ENCODE assay signal across 25 mouse cellular contexts in the genomic region with DNA sequence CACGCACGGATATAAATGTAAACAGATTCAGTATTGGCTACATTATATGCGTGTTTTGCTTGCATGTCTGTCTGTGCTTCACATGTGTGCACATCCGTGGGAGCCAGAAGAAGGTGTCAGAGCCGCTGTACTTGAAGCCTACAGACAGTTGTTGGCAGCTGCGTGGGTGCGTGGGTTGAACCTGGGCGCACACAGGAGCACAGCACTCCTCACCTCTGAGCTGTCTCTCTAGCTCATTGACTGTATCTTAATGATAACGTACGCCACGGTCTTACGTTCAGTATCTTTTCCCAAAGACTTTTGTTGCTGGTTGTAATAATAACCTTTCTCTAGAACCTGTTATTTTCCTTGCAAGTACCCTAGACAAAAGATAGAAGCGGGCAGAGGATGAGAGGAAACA. TPM values are rescaled to one million over a fixed set of nuclear protein-coding genes. Genes with fewer than 3 reads are reported as not detected.
A peak's percentile ranks its signal among the peaks of the same experiment; 100 is the strongest.
DNase-seq lines count a peak whose midpoint lies in the region; ATAC-seq lines count a peak whose summit lies in the region.
"Had no signal": no experiment of that assay in that cellular context is flagged by ENCODE, and none has a peak within 500 bp of the region (broad histone marks: within the 10 kb centered on the region; RNA-seq: fewer than 3 reads in every experiment).

No protein-coding gene starts in this region.

- H3K9me3 ChIP-seq in forebrain, embryonic 11.5 days (ENCODE audit: control insufficient read depth, low read length): no peaks in the 10 kb centered on the region
- no peaks in the 10 kb centered on the region for H3K9me3 ChIP-seq in forebrain, embryonic 10.5 days
- H3K9me3 ChIP-seq: embryonic facial prominence, embryonic 12.5 days; embryonic facial prominence, embryonic 15.5 days; forebrain, embryonic 15.5 days; hindbrain, embryonic 10.5 days; hindbrain, embryonic 13.5 days; intestine, embryonic 15.5 days had no signal

- H3K36me3 ChIP-seq in forebrain, embryonic 11.5 days (ENCODE audit: control insufficient read depth, insufficient read depth, low read length): no peaks in the 10 kb centered on the region; the same call in 1 of the 2 replicates
- peaks cover 62% of the 10 kb centered on the region for H3K36me3 ChIP-seq in forebrain, embryonic 10.5 days (replicated peaks)

- no peak overlapping the region for H3K27ac ChIP-seq in forebrain, embryonic 11.5 days (ENCODE audit: low read depth, low read length)
- H3K27ac ChIP-seq in forebrain, embryonic 10.5 days: no peak overlapping the region
- H3K27ac ChIP-seq: embryonic facial prominence, embryonic 12.5 days; embryonic facial prominence, embryonic 15.5 days; forebrain, embryonic 15.5 days; gastrocnemius, adult 2 months; hindbrain, embryonic 10.5 days; hindbrain, embryonic 13.5 days; intestine, embryonic 15.5 days had no signal

- no peak overlapping the region for H3K4me2 ChIP-seq in forebrain, embryonic 11.5 days (ENCODE audit: low read depth, low read length, severe bottlenecking)
- H3K4me2 ChIP-seq: embryonic facial prominence, embryonic 12.5 days; embryonic facial prominence, embryonic 15.5 days; forebrain, embryonic 15.5 days; heart, embryonic 11.5 days; hindbrain, embryonic 13.5 days; intestine, embryonic 15.5 days had no signal

- H3K4me1 ChIP-seq in forebrain, embryonic 11.5 days (replicated peaks; ENCODE audit: control insufficient read depth, insufficient read depth, low read length): 0 out of 2 replicates have a peak, but pooled peaks cover 5% of the 10 kb centered on the region
- peaks cover 7% of the 10 kb centered on the region for H3K4me1 ChIP-seq in forebrain, embryonic 10.5 days
- H3K4me1 ChIP-seq: embryonic facial prominence, embryonic 12.5 days; embryonic facial prominence, embryonic 15.5 days; intestine, embryonic 15.5 days had no signal

- H3K4me3 ChIP-seq in forebrain, embryonic 11.5 days (ENCODE audit: low read depth, low read length): no peak overlapping the region
- H3K4me3 ChIP-seq in forebrain, embryonic 10.5 days: no peak overlapping the region
- H3K4me3 ChIP-seq: embryonic facial prominence, embryonic 12.5 days; embryonic facial prominence, embryonic 15.5 days; forebrain, embryonic 15.5 days; gastrocnemius, adult 2 months; hindbrain, embryonic 10.5 days; hindbrain, embryonic 13.5 days; intestine, embryonic 15.5 days had no signal

- no peaks in the 10 kb centered on the region for H3K27me3 ChIP-seq in forebrain, embryonic 11.5 days (ENCODE audit: control insufficient read depth, insufficient read depth, low read length)
- H3K27me3 ChIP-seq in forebrain, embryonic 10.5 days (ENCODE audit: poor library complexity, severe bottlenecking): no peaks in the 10 kb centered on the region
- H3K27me3 ChIP-seq: embryonic facial prominence, embryonic 12.5 days; embryonic facial prominence, embryonic 15.5 days; forebrain, embryonic 15.5 days; hindbrain, embryonic 13.5 days; intestine, embryonic 15.5 days had no signal

- 94% methylated on average over 13 of the region's 13 CpGs for WGBS in forebrain, embryonic 11.5 days
- WGBS in forebrain, embryonic 10.5 days: 95% methylated on average over 13 of the region's 13 CpGs

- intact Hi-C loops in heart, postnatal 25 days (cut with DNase I): no loop called here

- no peak for ATAC-seq in forebrain, embryonic 11.5 days (replicated peaks; ENCODE audit: low FRiP score)
- ATAC-seq: forebrain, embryonic 15.5 days; hindbrain, embryonic 16.5 days; intestine, embryonic 15.5 days had no signal

- H3K9ac ChIP-seq in forebrain, embryonic 11.5 days (ENCODE audit: low read length): no peak overlapping the region
- H3K9ac ChIP-seq: embryonic facial prominence, embryonic 12.5 days; embryonic facial prominence, embryonic 15.5 days; forebrain, embryonic 15.5 days; hindbrain, embryonic 13.5 days; intestine, embryonic 15.5 days had no signal

- DNase-seq in forebrain, embryonic 11.5 days (ENCODE audit: low spot score): peak; percentile 24
- DNase-seq in forebrain, embryonic 10.5 days (ENCODE audit: extremely low spot score, low spot score): no peak
- peak; percentile 61 for DNase-seq in heart, adult 11 months
- DNase-seq in heart, postnatal 25 days (ENCODE audit: low spot score): no peak
- peak; percentile 35 for DNase-seq in brain, adult 2 months (ENCODE audit: low read depth, low spot score)
- no peak for DNase-seq in kidney, adult 8-10 months
- DNase-seq: adrenal gland, adult 2 months; adrenal gland, postnatal 14 days; cerebellum, adult 11-12 months; cerebellum, adult 8-10 months; cerebellum, postnatal 14 days; gastrocnemius, adult 2 months; gastrocnemius, postnatal 14 days; heart, adult 18-20 months; heart, postnatal 36 days; kidney, adult 11 months; kidney, adult 9 months had no signal

RNA-seq across cellular contexts. Expression of a gene that starts 29.3 kb away (rescaled TPM):
- 1.6 and 2.0 TPM in 2 replicates for polyA plus RNA-seq in forebrain, embryonic 11.5 days (2014; fragmentation: Nextera tagmentation; extraction: Ambion mirVana)
- polyA plus RNA-seq in forebrain, embryonic 10.5 days (2016; fragmentation: Nextera tagmentation; extraction: Ambion mirVana): 1.2 and 1.5 TPM in 2 replicates
- total RNA-seq in heart, postnatal 25 days (2021): 10 to 100 TPM; 18.1 to 21.5 TPM

Comparison
In these comparisons a context has a peak if more than half of its experiments do, and no peak if none do; other contexts are left out.
1. DNase-seq: peak in forebrain, embryonic 11.5 days (single experiment), heart, adult 11 months (single experiment) and brain, adult 2 months (single experiment); none in forebrain, embryonic 10.5 days (single experiment), heart, postnatal 25 days (single experiment) and kidney, adult 8-10 months (0 of 2).